Mouse (Mus musculus) stomach, embryonic 16.5 days (tissue): Measurements from ENCODE around the gene Mkln1. TPM values are rescaled to one million over a fixed set of nuclear protein-coding genes. Genes with fewer than 3 reads are reported as not detected.
A peak's percentile ranks its signal among the peaks of the same experiment; 100 is the strongest.

Experiments
- ATAC-seq: fragments of 200-750 bp; cut with Nextera tagmentation; 2 replicates; pipeline ENCODE4 v1.8.0; 2017; ENCODE audit warnings: moderate number of reproducible peaks, moderate TSS enrichment; ENCODE audit not compliant: insufficient read depth, low FRiP score
- H3K27ac ChIP-seq: fragments of 300-500 bp; sonication (generic); 2 replicates; pipeline ENCODE4 v1.5.1; 2014; ENCODE audit warnings: low read length
- H3K27me3 ChIP-seq: fragments of 300-500 bp; sonication (generic); 2 replicates; pipeline ENCODE4 v1.6.1; 2014; ENCODE audit warnings: low read length, control low read depth, mixed read lengths; ENCODE audit not compliant: control insufficient read depth, insufficient read depth
- H3K36me3 ChIP-seq: fragments of 300-500 bp; sonication (generic); 2 replicates; pipeline ENCODE4 v1.6.1; 2014; ENCODE audit warnings: low read length; ENCODE audit not compliant: control insufficient read depth, insufficient read depth
- H3K4me1 ChIP-seq: fragments of 300-500 bp; sonication (generic); 2 replicates; pipeline ENCODE4 v1.6.1; 2014; ENCODE audit warnings: low read length, control low read depth, mixed read lengths; ENCODE audit not compliant: control insufficient read depth, insufficient read depth
- H3K4me2 ChIP-seq: fragments of 300-500 bp; sonication (generic); 2 replicates; pipeline ENCODE4 v1.6.1; 2014; ENCODE audit warnings: low read depth, low read length, mixed read lengths
- H3K4me3 ChIP-seq: fragments of 300-500 bp; sonication (generic); replicated peaks from 2 replicates; pipeline ENCODE4 v1.5.1; 2014; ENCODE audit warnings: mild to moderate bottlenecking, low read length
- H3K9ac ChIP-seq: fragments of 300-500 bp; sonication (generic); 2 replicates; pipeline ENCODE4 v1.6.1; 2014; ENCODE audit warnings: low read length
- H3K9me3 ChIP-seq: fragments of 300-500 bp; sonication (generic); replicated peaks from 2 replicates; pipeline ENCODE4 v1.6.1; 2016; ENCODE audit warnings: low read length, control low read depth; ENCODE audit not compliant: control insufficient read depth
- WGBS: fragments of 180-500 bp; shearing (Covaris S2); extraction: QIAGEN DNeasy Blood & Tissue Kit; methylation state at CpG from one replicate; pipeline ENCODE4 v1.1.7; 2014; 5-methylcytosine and 5-hydroxymethylcytosine counted together
- polyA plus RNA-seq: library from polyadenylated mRNA; unstranded; fragments of >200 nt; fragmentation: Nextera tagmentation; extraction: Ambion mirVana; gene quantifications from 2 replicates; pipeline ENCODE4 v1.2.1, GENCODE M21; 2015

Gene Mkln1
- polyA plus RNA-seq, 1 experiment from 2014 or later = 185 TPM

DNA sequence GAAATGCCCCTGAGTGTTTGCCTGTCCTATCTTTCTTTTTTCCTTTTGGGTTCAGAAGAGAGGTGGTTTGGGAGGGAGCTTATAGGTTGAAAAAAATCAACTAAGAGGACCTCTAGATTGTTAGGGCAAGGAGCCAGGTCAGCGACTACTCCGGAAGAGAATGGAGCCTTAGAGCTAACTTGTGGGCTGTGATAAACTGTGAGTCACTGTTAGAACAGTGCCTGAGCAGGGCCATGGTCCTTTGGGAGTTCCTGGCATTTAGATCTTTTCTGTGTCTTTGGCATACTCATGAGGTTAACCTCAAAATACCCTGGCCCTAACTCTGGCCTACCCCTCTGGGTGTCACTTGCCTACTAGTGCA is 119.8 kb downstream of the Mkln1 start:
- Histone ChIP-seq H3K4me1 (peaks cover 10% of the 10 kb centered on the region), H3K27me3 (no peaks in the 10 kb centered on the region), H3K4me2 (no peak overlapping the region), H3K4me3 (no peak overlapping the region), H3K9me3 (no peaks in the 10 kb centered on the region), H3K36me3 (no peaks in the 10 kb centered on the region), H3K27ac (0 out of 2 replicates have a peak overlapping the region, but pooled peaks have one; percentile 40), H3K9ac (no peak overlapping the region)
- ATAC-seq = peak; percentile 33; the same call in 1 of the 2 replicates
- 42% methylated on average over 2 of the region's 2 CpGs for WGBS

DNA sequence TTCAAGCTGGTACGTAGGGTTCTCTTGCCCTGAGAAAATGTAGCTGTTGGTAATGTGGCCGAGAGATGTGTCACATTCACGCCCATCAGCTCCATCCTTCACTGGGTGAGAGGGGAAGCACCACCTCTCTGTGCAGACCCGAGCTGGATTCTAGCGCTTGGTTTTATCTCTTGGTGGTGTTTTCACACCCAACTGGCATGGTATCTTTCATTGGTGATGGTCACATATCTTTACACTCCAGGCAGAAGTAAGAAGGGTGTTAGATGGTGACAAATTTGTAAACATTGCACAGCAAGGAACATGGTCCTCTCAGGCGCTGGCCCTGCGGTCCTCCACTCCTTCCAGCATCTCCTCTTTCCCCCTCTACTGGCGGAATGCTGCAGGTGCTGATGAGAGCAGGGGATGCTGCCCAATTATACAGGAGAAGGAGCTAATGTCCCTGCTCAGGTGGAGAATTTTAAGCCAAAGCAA is 120.5 kb downstream of the Mkln1 start:
- H3K9ac ChIP-seq = no peak overlapping the region
- H3K4me2 ChIP-seq = no peak overlapping the region
- no peaks in the 10 kb centered on the region for H3K27me3 ChIP-seq
- 58% methylated on average over 8 of the region's 8 CpGs for WGBS
- H3K27ac ChIP-seq = no peak overlapping the region
- no peak overlapping the region for H3K4me3 ChIP-seq
- H3K36me3 ChIP-seq = no peaks in the 10 kb centered on the region
- no peaks in the 10 kb centered on the region for H3K9me3 ChIP-seq
- H3K4me1 ChIP-seq = peaks cover 10% of the 10 kb centered on the region
- ATAC-seq = no peak

DNA sequence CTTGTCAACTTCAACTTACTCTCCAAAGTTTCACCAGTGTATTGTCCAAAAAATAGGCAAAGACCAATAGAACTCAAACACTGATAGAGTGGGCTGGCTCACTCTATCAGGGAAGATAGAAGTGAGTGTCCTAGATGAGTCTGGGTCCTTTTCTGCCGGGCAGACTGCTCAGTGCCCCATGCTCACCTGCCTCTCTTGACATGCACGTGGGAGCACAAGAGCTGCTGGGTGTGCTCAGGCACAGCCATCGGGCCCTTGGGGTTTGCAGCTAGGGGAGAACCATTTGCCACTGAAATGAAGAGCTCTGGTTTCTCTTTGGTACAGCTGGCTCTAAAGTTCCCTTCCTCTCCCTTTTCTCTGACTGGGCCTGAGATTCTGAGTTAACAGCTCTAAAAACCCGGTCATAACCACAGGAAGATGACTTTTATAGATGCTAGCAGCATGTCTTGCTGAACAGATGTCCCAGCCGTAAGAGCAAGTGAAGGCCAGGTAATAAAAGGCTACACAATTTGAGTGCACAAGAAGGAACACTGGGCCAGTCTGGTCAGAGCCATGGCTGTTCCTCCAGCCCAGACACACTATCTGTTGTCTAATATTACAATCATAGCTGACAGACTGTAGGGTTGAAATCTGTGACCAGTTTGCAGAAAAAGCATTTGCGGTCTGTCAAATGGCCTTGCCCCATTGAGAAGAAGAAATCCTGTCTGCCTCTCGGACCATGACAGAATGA is 122.1 kb downstream of the Mkln1 start:
- Histone ChIP-seq H3K27me3 (no peaks in the 10 kb centered on the region), H3K9ac (no peak overlapping the region), H3K36me3 (no peaks in the 10 kb centered on the region), H3K4me1 (peaks cover 10% of the 10 kb centered on the region), H3K9me3 (no peaks in the 10 kb centered on the region), H3K4me2 (no peak overlapping the region), H3K4me3 (no peak overlapping the region), H3K27ac (no peak overlapping the region)
- WGBS = 77% methylated on average over 7 of the region's 7 CpGs
- no peak for ATAC-seq

DNA sequence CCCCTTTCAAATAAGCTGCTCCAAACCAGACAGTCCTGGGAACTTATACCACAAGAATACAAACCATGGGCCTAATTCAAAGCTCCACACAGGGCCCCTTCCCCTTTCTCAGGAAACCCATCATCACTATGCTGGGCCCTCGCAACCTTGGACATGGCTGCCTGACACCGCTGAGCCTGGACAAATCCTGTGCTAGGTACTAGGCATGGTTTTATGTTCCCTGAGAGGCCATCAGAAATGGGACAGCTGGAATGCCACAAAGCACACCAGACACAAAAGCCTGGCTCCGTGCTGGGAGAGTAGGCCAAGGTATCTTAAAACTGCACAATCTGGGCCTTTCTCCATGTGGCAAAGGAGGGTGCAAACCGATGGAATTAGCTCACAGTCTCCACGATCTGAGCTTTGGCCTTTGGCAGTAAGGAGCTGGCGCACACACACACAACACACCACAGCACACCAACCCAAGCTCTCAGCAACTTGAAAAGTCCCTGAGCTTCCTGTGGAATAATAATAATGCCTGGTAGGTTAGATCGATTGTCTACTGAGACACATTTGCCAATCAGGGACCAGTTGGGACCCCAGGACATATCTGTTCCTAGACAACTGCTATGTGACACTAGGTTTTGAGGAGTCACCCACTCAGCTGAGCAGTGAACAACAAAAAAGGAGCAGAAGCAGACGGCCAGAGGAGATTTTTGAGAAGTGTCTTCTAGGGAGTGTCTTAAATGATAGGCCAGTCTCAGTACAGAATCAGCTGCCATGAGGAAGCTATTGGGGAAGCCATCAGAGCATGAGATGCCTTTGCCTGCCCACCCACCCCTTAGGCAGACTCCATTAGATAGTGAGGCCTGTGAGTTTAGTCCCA is 123.2 kb downstream of the Mkln1 start:
- Histone ChIP-seq H3K4me1 (peaks cover 10% of the 10 kb centered on the region), H3K36me3 (no peaks in the 10 kb centered on the region), H3K27ac (no peak overlapping the region), H3K27me3 (no peaks in the 10 kb centered on the region), H3K4me3 (no peak overlapping the region), H3K9me3 (no peaks in the 10 kb centered on the region), H3K9ac (no peak overlapping the region), H3K4me2 (no peak overlapping the region)
- WGBS = 86% methylated on average over 8 of the region's 8 CpGs
- no peak for ATAC-seq

- no peak for ATAC-seq
- 81% methylated on average over 4 of the region's 4 CpGs for WGBS
Observed at GRCm38 (mm10) chr6:31522478-31522877, 123.9 kb downstream of the Mkln1 start.

DNA sequence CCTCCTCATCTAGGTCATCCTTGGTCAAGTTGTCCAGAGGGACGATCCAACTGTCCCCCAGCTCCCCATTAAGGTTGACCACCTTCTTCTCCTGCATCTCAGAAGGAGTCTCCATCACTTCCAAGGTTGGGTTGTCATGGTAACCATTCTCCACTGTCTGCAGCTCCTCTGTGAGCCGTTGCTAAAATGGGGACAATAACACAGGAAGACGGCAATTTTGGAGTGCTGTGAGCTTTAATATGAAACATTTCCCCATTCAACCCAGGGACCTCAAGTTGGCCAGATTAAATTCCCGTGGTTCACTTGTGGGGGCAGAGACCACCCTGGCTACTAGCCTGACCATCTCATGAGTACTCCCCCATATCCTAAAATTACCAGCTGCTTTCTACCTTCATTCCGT is 124.5 kb downstream of the Mkln1 start:
- no peak overlapping the region for H3K9ac ChIP-seq
- H3K4me1 ChIP-seq = peaks cover 5% of the 10 kb centered on the region
- WGBS = 71% methylated on average over 5 of the region's 5 CpGs
- no peaks in the 10 kb centered on the region for H3K36me3 ChIP-seq
- H3K27ac ChIP-seq = no peak overlapping the region
- H3K4me3 ChIP-seq = no peak overlapping the region
- no peak for ATAC-seq
- no peaks in the 10 kb centered on the region for H3K27me3 ChIP-seq
- no peak overlapping the region for H3K4me2 ChIP-seq
- H3K9me3 ChIP-seq = no peaks in the 10 kb centered on the region

More at GRCm38 (mm10) chr6:31522478-31522877, 123.9 kb downstream of the Mkln1 start:
- H3K4me2 ChIP-seq = no peak overlapping the region
- peaks cover 10% of the 10 kb centered on the region for H3K4me1 ChIP-seq
- no peak overlapping the region for H3K4me3 ChIP-seq
- H3K9me3 ChIP-seq = no peaks in the 10 kb centered on the region
- no peak overlapping the region for H3K9ac ChIP-seq
- H3K36me3 ChIP-seq = no peaks in the 10 kb centered on the region
- H3K27ac ChIP-seq = no peak overlapping the region
- no peaks in the 10 kb centered on the region for H3K27me3 ChIP-seq

- Histone ChIP-seq H3K9ac (no peak overlapping the region), H3K27ac (no peak overlapping the region), H3K36me3 (no peaks in the 10 kb centered on the region), H3K4me2 (no peak overlapping the region), H3K9me3 (no peaks in the 10 kb centered on the region), H3K27me3 (no peaks in the 10 kb centered on the region), H3K4me1 (peaks cover 3% of the 10 kb centered on the region), H3K4me3 (no peak overlapping the region)
- WGBS = 87% methylated on average over 4 of the region's 4 CpGs
- no peak for ATAC-seq
Observed at GRCm38 (mm10) chr6:31523657-31524056, 125.1 kb downstream of the Mkln1 start.

DNA sequence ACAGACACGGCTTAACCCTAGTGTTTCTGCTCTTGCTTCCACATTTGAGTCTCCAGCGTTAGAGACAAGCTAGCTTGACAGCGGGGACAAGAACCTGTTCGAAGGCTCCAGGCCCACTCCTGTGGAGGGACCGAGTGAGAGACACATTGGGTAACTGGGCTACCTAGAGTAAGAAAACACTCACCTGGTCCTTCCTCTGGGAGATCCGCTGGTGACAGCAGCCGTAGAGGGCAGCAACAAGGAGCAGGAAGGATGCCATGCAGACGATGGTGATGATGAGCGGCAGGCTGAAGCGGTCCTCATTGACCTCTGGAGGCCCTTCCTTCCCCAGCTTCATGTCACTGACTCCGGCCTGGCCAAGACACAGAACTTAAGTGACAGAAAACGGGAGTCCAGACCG is 125.6 kb downstream of the Mkln1 start:
- Histone ChIP-seq H3K4me1 (no peaks in the 10 kb centered on the region; the same call in 1 of the 2 replicates), H3K9ac (no peak overlapping the region), H3K4me2 (no peak overlapping the region), H3K9me3 (no peaks in the 10 kb centered on the region), H3K4me3 (no peak overlapping the region), H3K27ac (no peak overlapping the region), H3K36me3 (no peaks in the 10 kb centered on the region), H3K27me3 (no peaks in the 10 kb centered on the region)
- ATAC-seq = no peak
- 90% methylated on average over 13 of the region's 13 CpGs for WGBS

DNA sequence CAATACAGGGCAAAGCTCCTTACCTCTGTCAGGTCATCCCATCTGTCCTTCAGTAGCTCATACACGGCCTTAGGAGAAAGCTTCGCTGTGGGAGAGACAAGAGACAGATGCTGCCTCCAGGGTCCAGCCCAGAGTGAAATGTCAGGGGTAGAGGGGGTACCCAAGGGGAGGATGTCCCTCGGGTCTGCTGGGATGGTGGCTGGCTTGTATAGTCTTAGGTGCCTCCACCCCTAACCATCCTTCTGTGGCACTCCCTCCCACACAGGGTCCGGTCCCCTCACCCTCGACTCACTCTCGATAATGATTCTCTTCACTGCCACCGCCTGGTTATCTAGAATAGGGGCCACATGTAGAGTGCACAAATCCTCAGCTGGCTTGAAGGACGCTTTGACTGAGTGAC is 126.1 kb downstream of the Mkln1 start:
- Histone ChIP-seq H3K4me3 (no peak overlapping the region), H3K27ac (no peak overlapping the region), H3K9ac (no peak overlapping the region), H3K27me3 (no peaks in the 10 kb centered on the region), H3K9me3 (no peaks in the 10 kb centered on the region), H3K36me3 (no peaks in the 10 kb centered on the region), H3K4me2 (no peak overlapping the region), H3K4me1 (no peaks in the 10 kb centered on the region)
- 86% methylated on average over 8 of the region's 8 CpGs for WGBS
- no peak for ATAC-seq
